Mouse (Mus musculus) embryonic facial prominence, embryonic 10.5 days (tissue): ENCODE results near the gene 1600014C23Rik. TPM values are rescaled to one million over a fixed set of nuclear protein-coding genes. Genes with fewer than 3 reads are reported as not detected.

Experiments
- DNase-seq: peaks from one replicate; pipeline ENCODE4 v3.0.0-alpha.2; 2017; ENCODE audit warnings: low spot score
- H3K27ac ChIP-seq: fragments of 300-500 bp; sonication (generic); replicated peaks from 2 replicates; pipeline ENCODE4 v1.5.1; 2016; ENCODE audit warnings: mild to moderate bottlenecking
- H3K27me3 ChIP-seq: fragments of 300-500 bp; sonication (generic); replicated peaks from 2 replicates; pipeline ENCODE4 v1.6.1; 2016; ENCODE audit warnings: low read depth, mild to moderate bottlenecking; ENCODE audit not compliant: poor library complexity, severe bottlenecking
- H3K36me3 ChIP-seq: fragments of 300-500 bp; sonication (generic); replicated peaks from 2 replicates; pipeline ENCODE4 v1.6.1; 2016; ENCODE audit warnings: mild to moderate bottlenecking, moderate library complexity
- H3K4me1 ChIP-seq: fragments of 300-500 bp; sonication (generic); 2 replicates; pipeline ENCODE4 v1.6.1; 2016
- H3K4me3 ChIP-seq: fragments of 300-500 bp; sonication (generic); 2 replicates; pipeline ENCODE4 v1.5.1; 2016; ENCODE audit warnings: mild to moderate bottlenecking, moderate library complexity
- H3K9me3 ChIP-seq: fragments of 300-500 bp; sonication (generic); 2 replicates; pipeline ENCODE4 v1.6.1; 2016; ENCODE audit warnings: mild to moderate bottlenecking
- WGBS: fragments of 180-500 bp; shearing (Covaris S2); methylation state at CpG from one replicate; pipeline ENCODE4 v1.1.7; 2016; 5-methylcytosine and 5-hydroxymethylcytosine counted together
- polyA plus RNA-seq: library from polyadenylated mRNA; unstranded; fragments of >200 nt; fragmentation: Nextera tagmentation; extraction: Ambion mirVana; gene quantifications from 2 replicates; pipeline ENCODE4 v1.2.1, GENCODE M21; 2016

Gene 1600014C23Rik
- not detected in 2 replicates for polyA plus RNA-seq

DNA sequence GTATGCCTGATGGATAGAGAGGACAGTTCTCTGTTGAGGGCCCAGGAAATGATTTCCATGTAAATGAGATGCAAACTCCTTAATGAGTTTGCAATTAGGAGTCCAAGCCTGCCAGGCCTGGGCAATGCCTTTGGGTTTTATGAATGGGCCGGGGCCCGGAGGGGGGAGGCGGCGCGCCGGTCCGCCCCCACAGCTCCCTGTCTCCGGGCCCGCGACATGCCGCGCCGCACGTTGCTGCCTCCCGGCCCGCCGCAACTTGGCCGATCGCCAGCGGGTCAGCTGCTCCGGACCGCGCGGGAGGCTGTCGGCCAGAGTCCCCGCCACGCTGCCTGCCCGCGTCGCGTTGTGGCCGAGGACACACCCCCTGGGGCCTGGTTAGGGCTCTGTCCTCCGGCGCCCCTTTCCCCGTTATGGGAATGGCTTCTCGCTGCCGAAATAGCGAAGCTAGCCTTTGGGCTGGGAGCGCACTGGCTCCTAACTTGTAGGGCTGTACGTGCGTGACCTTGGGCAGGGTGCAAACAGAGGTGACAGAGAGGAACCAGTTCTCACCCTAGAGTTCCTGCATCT lies at the start of gene 1600014C23Rik:
TSS of gene 1600014C23Rik (minus strand) at position 110 of the 567 bp plus-strand sequence.
- Histone ChIP-seq H3K9me3 (no peaks in the 10 kb centered on the region), H3K27ac (peak within 1 kb of the TSS; percentile 94), H3K27me3 (peaks cover 32% of the 10 kb centered on the region), H3K36me3 (no peaks in the 10 kb centered on the region), H3K4me1 (peaks cover 82% of the 10 kb centered on the region), H3K4me3 (peak within 1 kb of the TSS; percentile 58)
- WGBS: 2% methylated on average over 41 of the region's 41 CpGs
- peak; percentile 67 for DNase-seq

DNA sequence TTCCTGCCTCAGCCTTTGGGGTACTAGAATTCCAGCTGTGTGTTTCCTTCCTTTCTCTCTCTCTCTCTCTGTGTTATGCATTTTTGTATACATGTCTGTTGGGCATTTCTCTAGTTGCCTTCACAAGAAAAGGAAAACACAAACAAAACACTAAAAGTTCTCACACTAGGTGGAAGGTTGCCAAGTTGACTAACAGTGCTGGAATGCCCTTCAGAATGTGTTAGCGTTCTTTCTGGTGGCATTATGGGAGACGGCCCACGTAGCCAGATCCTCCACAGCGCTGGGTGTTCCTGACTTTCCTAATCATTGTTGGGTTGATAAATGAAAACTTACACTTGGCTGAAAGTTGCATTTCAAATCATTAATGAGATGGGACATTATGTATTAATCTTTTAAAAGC lies 44.8 kb upstream of the 1600014C23Rik start:
- no peak overlapping the region for H3K27ac ChIP-seq
- H3K4me1 ChIP-seq: peaks cover 5% of the 10 kb centered on the region; the same call in 1 of the 2 replicates
- H3K27me3 ChIP-seq: no peaks in the 10 kb centered on the region
- H3K9me3 ChIP-seq: no peaks in the 10 kb centered on the region; the same call in 1 of the 2 replicates
- 96% methylated on average over 4 of the region's 4 CpGs for WGBS
- no peak for DNase-seq
- no peak overlapping the region for H3K4me3 ChIP-seq
- no peaks in the 10 kb centered on the region for H3K36me3 ChIP-seq

DNA sequence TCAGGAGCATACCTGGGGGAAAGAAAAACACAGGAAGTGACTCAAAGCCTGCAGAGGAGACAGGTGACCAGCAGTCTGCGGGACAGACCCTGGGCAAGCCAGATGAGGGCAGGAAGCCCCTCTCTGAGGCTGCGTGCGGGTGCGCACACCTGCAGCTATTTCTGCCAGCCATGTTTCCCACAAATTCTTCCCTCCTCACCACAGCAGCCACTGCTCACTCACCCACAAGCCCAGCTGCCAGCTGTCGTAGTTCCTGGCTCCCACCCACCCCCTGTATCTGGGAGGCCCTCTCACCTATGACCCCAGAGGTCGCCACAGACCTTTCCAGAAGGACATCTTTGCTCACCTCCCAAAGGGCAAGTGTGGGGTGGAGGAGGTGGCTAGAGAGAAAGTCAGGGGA lies 43.8 kb upstream of the 1600014C23Rik start:
- no peaks in the 10 kb centered on the region; the same call in 1 of the 2 replicates for H3K9me3 ChIP-seq
- WGBS: 76% methylated on average over 6 of the region's 6 CpGs

DNA sequence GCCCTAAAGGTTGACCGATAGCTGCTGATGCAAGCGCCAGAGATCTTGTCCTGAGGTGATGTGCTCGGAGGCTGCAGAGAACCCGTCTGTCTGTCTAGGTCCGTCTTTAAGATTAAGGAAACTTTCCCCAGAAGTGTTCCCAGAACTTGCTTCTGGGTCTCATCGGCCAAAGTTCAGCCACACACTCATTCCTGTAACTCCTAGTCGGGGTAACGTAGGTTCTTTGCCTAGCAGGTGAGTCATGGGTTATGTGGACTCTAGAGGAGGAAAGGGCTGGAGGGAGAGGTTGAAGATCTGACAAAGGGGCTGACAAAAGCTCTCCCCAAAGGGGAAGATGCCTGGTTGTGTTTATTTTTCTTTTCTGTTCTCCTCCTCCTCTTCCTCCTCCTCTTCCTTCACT lies 42.5 kb upstream of the 1600014C23Rik start:
- H3K27ac ChIP-seq: no peak overlapping the region
- no peaks in the 10 kb centered on the region for H3K36me3 ChIP-seq
- no peak overlapping the region for H3K4me3 ChIP-seq
- peaks cover 17% of the 10 kb centered on the region for H3K4me1 ChIP-seq
- no peaks in the 10 kb centered on the region; the same call in 1 of the 2 replicates for H3K9me3 ChIP-seq
- DNase-seq: no peak
- 93% methylated on average over 8 of the region's 8 CpGs for WGBS
- no peaks in the 10 kb centered on the region for H3K27me3 ChIP-seq

More for the DNA sequence above, 43.8 kb upstream of the 1600014C23Rik start:
- Histone ChIP-seq H3K4me3 (no peak overlapping the region), H3K4me1 (peaks cover 12% of the 10 kb centered on the region), H3K27me3 (no peaks in the 10 kb centered on the region), H3K36me3 (no peaks in the 10 kb centered on the region), H3K27ac (no peak overlapping the region)
- no peak for DNase-seq

DNA sequence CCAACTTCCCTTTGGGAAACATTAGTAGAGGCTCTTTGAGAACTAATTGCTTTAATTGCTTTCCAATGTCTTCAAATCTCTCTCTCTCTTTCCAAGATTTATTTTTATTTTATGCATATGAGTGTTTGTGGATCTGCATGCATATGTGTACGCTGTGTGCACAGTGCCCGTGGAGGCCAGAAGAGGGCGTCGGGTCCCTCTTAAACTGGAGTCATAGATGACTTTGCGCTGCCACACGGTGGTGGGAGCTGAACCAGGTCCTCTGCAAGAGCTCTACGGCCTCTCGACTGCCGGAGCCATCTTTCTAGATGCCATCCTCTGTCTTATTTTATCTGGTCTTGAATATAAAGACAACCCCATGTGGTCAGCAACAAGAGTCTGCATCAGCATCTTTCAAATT lies 41.8 kb upstream of the 1600014C23Rik start:
- 91% methylated on average over 9 of the region's 9 CpGs for WGBS
- no peaks in the 10 kb centered on the region; the same call in 1 of the 2 replicates for H3K9me3 ChIP-seq

DNA sequence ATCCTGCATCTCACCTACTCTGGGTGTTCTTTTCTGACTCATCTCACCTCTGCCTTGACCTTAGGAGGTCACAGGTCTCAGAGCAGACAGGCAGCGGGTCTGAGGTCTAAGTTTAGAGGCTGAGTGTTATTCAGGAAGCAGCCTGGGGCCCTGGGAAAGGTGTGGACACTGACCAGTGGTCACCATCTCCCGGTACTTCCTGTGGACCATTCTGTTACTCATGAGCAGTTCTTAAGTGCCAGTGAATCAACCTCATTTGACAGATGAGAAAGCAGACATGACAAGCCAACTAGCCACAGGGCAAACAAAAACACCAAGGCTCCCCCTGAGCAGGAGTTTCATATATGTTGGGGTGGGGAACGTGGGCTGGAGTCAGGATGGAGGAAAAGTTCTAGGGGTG lies 38.9 kb upstream of the 1600014C23Rik start:
- 60% methylated on average over 3 of the region's 3 CpGs for WGBS
- Histone ChIP-seq H3K4me3 (no peak overlapping the region), H3K27ac (peak overlapping the region; percentile 48; the same call in 1 of the 2 replicates), H3K4me1 (peaks cover 34% of the 10 kb centered on the region), H3K27me3 (peaks cover 8% of the 10 kb centered on the region; the same call in 1 of the 2 replicates), H3K9me3 (no peaks in the 10 kb centered on the region), H3K36me3 (no peaks in the 10 kb centered on the region)
- no peak for DNase-seq

More for the DNA sequence above, 41.8 kb upstream of the 1600014C23Rik start:
- no peak for DNase-seq
- Histone ChIP-seq H3K4me1 (peaks cover 21% of the 10 kb centered on the region), H3K4me3 (no peak overlapping the region), H3K36me3 (no peaks in the 10 kb centered on the region), H3K27ac (no peak overlapping the region), H3K27me3 (no peaks in the 10 kb centered on the region)

DNA sequence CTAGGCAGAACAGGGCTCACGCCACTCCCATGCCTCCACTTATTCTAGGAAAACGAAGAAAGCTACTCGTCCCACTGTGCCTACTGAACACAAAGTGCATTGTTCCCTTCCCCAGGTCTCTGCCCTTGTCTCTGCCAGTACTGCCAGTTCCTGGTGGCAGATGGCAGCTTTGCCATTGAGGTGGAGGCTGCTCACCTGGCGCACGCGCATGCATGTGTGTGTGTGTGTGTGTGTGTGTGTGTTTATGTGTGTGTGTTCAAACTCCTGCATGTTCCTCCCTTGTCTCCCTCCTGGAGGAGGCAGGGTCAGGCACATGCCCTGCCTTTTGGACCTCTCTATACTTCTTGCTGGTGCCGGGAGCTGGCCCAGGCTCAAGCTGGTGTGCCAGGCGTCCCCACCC lies 38.5 kb upstream of the 1600014C23Rik start:
- Histone ChIP-seq H3K27ac (0 out of 2 replicates have a peak overlapping the region, but pooled peaks have one; percentile 8), H3K4me3 (no peak overlapping the region), H3K36me3 (no peaks in the 10 kb centered on the region), H3K27me3 (peaks cover 8% of the 10 kb centered on the region; the same call in 1 of the 2 replicates), H3K4me1 (peaks cover 35% of the 10 kb centered on the region), H3K9me3 (no peaks in the 10 kb centered on the region)
- DNase-seq: no peak
- 84% methylated on average over 8 of the region's 8 CpGs for WGBS

DNA sequence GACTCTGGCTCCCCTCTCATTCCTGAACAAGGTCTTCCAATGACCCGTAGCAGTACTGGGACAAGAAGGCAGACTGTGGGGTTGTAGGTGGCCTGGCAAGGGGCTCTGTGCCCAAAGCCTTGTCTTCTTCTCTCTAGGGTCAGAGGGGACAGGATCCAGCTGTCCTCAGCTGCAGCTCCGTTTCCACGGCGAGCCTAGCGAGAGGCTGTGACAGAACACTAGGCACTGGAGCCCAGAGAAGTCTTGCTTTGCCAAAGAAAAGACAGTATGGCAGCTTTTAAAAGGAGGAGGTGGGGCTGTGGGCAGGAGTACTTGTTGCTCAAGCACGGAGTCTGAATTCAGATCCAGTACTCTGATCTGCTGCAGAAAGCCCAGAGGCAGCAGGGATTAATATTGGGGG lies 36.8 kb upstream of the 1600014C23Rik start:
- H3K27ac ChIP-seq: 0 out of 2 replicates have a peak overlapping the region, but pooled peaks have one; percentile 41
- H3K9me3 ChIP-seq: no peaks in the 10 kb centered on the region
- H3K4me3 ChIP-seq: no peak overlapping the region
- DNase-seq: no peak
- peaks cover 8% of the 10 kb centered on the region; the same call in 1 of the 2 replicates for H3K27me3 ChIP-seq
- WGBS: 49% methylated on average over 6 of the region's 6 CpGs
- H3K36me3 ChIP-seq: no peaks in the 10 kb centered on the region
- H3K4me1 ChIP-seq: peaks cover 49% of the 10 kb centered on the region

DNA sequence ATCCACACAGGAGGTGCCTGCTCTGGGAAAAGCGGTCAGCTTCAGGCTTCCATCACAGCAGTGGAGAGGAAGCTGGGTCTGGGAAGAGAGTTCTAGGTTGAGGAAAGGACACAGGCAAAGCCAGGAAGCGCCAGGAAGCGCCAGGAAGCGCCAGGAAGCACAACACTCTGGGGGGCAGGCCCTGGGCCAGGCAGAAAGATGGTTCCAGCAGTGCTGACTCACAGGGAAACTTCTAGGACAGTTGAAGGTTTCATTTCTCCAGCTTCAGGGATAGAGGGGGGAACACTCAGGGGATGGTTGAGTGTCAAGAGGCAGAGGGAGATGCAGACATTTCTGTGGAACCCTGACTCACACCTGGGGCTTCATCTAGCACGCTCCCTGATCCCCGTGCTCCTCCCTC lies 36.2 kb upstream of the 1600014C23Rik start:
- peak overlapping the region; percentile 41; the same call in 1 of the 2 replicates for H3K27ac ChIP-seq

DNA sequence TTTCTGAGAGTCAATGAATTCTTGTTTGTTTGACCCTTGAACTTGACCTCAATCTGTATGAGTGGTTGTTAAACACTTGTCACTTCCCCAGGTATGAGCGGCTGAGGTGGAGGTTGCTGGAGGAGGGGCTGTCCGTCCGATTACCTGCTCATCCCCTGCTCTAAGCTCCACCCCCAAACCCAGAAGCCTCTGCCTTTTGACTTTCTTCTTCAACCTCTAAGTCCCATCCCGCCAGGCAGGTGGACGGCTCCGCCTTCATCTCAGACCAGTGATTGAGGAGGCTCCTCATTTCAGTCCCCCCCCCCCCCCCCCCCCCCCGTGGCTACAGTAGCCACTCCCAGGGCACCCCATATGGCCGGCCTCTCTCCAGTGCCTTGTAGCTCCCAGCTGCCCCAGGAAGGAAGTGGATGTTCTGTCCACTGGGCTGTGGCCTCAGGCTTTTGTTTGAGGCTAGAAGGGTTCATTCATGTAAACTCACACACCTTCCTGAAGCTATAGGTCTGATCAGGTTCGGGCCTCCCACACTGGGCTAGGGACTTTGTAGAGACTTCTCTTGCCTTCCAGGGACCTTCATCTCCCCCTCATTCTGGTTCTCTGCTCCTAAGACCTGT lies 34.0 kb upstream of the 1600014C23Rik start:
- Histone ChIP-seq H3K27me3 (peaks cover 8% of the 10 kb centered on the region; the same call in 1 of the 2 replicates), H3K4me3 (peak overlapping the region; percentile 31; the same call in 1 of the 2 replicates), H3K4me1 (peaks cover 48% of the 10 kb centered on the region), H3K9me3 (no peaks in the 10 kb centered on the region), H3K36me3 (no peaks in the 10 kb centered on the region), H3K27ac (peak overlapping the region; percentile 84)
- peak; percentile 25 for DNase-seq
- WGBS: 28% methylated on average over 9 of the region's 9 CpGs

More for the DNA sequence above, 36.2 kb upstream of the 1600014C23Rik start:
- no peak overlapping the region for H3K4me3 ChIP-seq
- DNase-seq: no peak
- peaks cover 49% of the 10 kb centered on the region for H3K4me1 ChIP-seq
- no peaks in the 10 kb centered on the region for H3K9me3 ChIP-seq
- 82% methylated on average over 6 of the region's 6 CpGs for WGBS
- H3K27me3 ChIP-seq: peaks cover 8% of the 10 kb centered on the region; the same call in 1 of the 2 replicates
- no peaks in the 10 kb centered on the region for H3K36me3 ChIP-seq

DNA sequence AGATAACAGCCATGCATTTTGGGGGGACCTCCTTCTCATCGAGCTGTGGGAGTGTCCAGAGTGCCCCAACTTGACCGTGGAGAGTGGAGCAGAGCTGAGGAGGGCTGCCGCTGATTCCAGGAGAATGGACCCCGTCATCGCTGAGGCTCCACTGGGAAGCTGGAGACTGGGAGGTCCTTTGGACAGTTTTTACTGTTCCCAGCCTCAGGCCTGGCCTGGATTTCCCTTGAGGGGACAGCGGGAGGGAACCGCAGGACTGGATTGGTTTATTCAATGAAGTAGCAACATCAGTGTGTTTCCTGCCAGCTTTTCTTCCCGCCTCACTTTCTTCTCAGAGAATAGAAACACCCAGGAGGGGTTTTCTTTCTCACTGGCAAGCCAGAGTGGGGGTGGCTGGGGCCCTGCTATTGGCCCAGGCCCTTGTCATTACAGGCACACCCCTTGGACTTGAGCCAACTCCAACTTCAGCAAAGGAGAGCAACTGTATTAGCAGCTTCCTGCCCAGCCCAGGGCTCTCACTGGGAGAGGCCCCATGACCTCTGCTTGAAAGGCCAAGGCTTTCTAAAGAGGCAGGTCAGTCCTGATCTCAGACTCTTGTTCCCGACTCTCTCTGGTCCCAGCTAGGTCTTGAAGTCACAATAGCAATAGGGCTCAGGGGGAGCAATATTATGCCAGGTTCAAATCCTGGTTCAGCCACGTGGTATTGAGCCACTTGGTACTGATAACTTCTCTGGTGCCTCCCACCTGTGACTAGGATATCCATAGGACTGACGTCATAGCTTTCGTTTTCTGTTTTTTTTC lies 33.3 kb upstream of the 1600014C23Rik start:
- H3K4me3 ChIP-seq: peak overlapping the region; percentile 31; the same call in 1 of the 2 replicates
- H3K27ac ChIP-seq: peak overlapping the region; percentile 84
- no peaks in the 10 kb centered on the region for H3K9me3 ChIP-seq
- 13% methylated on average over 12 of the region's 12 CpGs for WGBS
- peaks cover 8% of the 10 kb centered on the region; the same call in 1 of the 2 replicates for H3K27me3 ChIP-seq
- no peaks in the 10 kb centered on the region for H3K36me3 ChIP-seq
- DNase-seq: peak; percentile 85
- H3K4me1 ChIP-seq: peaks cover 42% of the 10 kb centered on the region

DNA sequence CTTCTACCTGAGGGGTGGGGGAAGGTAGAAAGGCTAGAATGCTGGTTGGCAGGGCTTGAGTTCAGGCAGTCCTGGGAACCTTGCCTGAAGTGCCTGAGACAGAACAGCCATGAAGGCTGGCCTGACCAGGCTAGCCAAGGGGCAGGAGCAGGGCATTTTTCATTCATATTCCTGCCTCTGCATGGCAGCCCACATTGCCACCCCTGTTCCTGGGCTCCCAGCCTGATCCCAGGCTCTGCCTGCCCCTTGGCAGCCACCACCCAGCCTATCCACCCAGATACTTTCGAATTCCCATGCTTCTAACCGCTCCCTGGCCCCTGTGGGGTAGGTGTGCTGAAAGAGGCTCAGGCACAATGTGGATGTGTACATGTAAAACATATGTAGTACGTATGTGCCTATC lies 32.3 kb upstream of the 1600014C23Rik start:
- 89% methylated on average over 3 of the region's 3 CpGs for WGBS
- Histone ChIP-seq H3K27ac (peak overlapping the region; percentile 84), H3K4me3 (no peak overlapping the region), H3K36me3 (no peaks in the 10 kb centered on the region), H3K9me3 (no peaks in the 10 kb centered on the region), H3K4me1 (peaks cover 47% of the 10 kb centered on the region), H3K27me3 (peaks cover 8% of the 10 kb centered on the region; the same call in 1 of the 2 replicates)
- no peak for DNase-seq
